Mouse (Mus musculus) liver, embryonic 18 days (tissue): ENCODE results near the gene Tmem82. TPM values are rescaled to one million over a fixed set of nuclear protein-coding genes. Genes with fewer than 3 reads are reported as not detected.

Experiments used
- polyA plus RNA-seq: library from polyadenylated mRNA; depleted of rRNA; stranded (reverse); fragments of >200 nt; gene quantifications from 2 replicates; pipeline ENCODE4 v1.2.3, GENCODE M21; 2012; rRNA removed

Tmem82 gene
- 7.4 and 8.5 TPM in 2 replicates for polyA plus RNA-seq

GRCm38 (mm10) chr4:141618565-141619243 is at the start of gene Tmem82:
Tmem82 (minus strand) TSS chr4:141618633.

GRCm38 (mm10) chr4:141664799-141665198 is 46.4 kb upstream of the Tmem82 start, which contains the start of gene Plekhm2:
Plekhm2 (minus strand) TSS chr4:141664899.

GRCm38 (mm10) chr4:141623666-141624065 is 5.2 kb upstream of the Tmem82 start, which contains the start of gene Slc25a34:
Slc25a34 (minus strand) TSS chr4:141623821.

GRCm38 (mm10) chr4:141605861-141606260 is 12.6 kb downstream of the Tmem82 start, which contains the start of gene Fblim1:
Fblim1 (minus strand) TSS chr4:141606096.

Other genes with a start within 250 kb of the Tmem82 start
- gene Clcnka, start 219.9 kb downstream of the Tmem82 start, polyA plus RNA-seq = 0.01 TPM in 1 of 2 replicates, not detected in the other
- not detected in 2 replicates for gene Clcnkb, start 202.6 kb downstream of the Tmem82 start, polyA plus RNA-seq
- 0.14 TPM in 2 replicates for gene Hspb7, start 197.9 kb downstream of the Tmem82 start, polyA plus RNA-seq
- gene Srarp, start 182.5 kb downstream of the Tmem82 start, polyA plus RNA-seq = not detected in 2 replicates
- 7.9 and 8.9 TPM in 2 replicates for gene Zbtb17, start 174.0 kb downstream of the Tmem82 start, polyA plus RNA-seq
- gene Spen, start 80.0 kb downstream of the Tmem82 start, polyA plus RNA-seq = 1.1 and 1.8 TPM in 2 replicates
- gene Fblim1, start 12.5 kb downstream of the Tmem82 start, polyA plus RNA-seq = 1.7 and 1.8 TPM in 2 replicates
- gene Slc25a34, start 5.2 kb upstream of the Tmem82 start, polyA plus RNA-seq = 0.41 and 0.46 TPM in 2 replicates
- gene Plekhm2, start 46.3 kb upstream of the Tmem82 start, polyA plus RNA-seq = 5.0 and 6.1 TPM in 2 replicates
- 9.1 and 12.8 TPM in 2 replicates for gene Rsc1a1, start 67.0 kb upstream of the Tmem82 start, polyA plus RNA-seq
- gene Ddi2, start 104.8 kb upstream of the Tmem82 start, polyA plus RNA-seq = 13.2 and 13.5 TPM in 2 replicates
- gene Agmat, start 128.0 kb upstream of the Tmem82 start, polyA plus RNA-seq = 39.3 and 45.7 TPM in 2 replicates
- 3.0 and 3.6 TPM in 2 replicates for gene Dnajc16, start 172.3 kb upstream of the Tmem82 start, polyA plus RNA-seq
- gene Casp9, start 175.0 kb upstream of the Tmem82 start, polyA plus RNA-seq = 7.8 and 8.2 TPM in 2 replicates
- 0.05 and 8.8 TPM in 2 replicates for gene Cela2a, start 207.5 kb upstream of the Tmem82 start, polyA plus RNA-seq
- not detected in 2 replicates for gene Ctrc, start 227.7 kb upstream of the Tmem82 start, polyA plus RNA-seq